Mouse (Mus musculus): ENCODE measurements at regions not wholly inside any gene's neighbourhood (a gene's known extent, or its start where the extent isn't known, plus 50 kb on each side); places are given as distances from the start of the nearest gene placed in this dataset.

DNA sequence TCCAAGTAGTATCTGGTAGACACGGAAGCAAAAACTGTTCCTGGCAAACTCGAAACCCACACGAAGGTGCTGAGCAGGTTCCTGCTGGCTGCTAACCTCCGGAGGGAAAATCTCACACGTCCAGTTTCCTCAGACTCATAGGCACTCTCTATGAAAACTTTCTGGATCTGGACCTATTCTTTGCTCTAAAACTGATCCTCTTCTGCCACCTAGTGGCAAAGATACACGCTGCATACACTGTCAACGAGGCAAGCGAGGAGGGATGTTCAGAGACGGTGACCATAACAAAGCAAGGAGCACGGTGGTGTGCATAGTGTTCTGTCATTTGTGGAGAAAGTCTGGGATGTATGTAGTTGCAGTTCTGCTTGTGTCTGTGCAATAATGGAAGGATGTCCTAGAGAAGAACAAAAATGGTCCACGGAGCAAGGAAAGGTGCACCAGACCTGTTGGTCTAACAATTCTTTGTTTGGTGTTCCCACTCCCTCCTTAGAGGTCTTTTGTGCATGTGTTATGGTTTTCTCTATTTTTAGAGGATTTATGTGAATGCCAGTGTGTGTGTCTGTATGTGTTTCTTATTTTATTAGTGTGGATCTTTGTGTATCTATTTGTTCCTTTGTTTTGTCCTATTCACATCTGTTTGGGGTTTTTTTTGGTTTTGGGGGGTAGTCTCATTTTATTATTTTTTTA, 57.0 kb upstream of the Siglech start:
- intact Hi-C loops (cut with DNase I): no loop called here
- DNase-seq: peak; percentile 61

Measured in left cerebral cortex, postnatal 4 days (tissue).